Mouse (Mus musculus) forebrain, embryonic 10.5 days (tissue): ENCODE results near the gene Ang. TPM values are rescaled to one million over a fixed set of nuclear protein-coding genes. Genes with fewer than 3 reads are reported as not detected.

ENCODE experiments used
- DNase-seq: peaks from one replicate; pipeline ENCODE4 v3.0.0-alpha.2; 2017; ENCODE audit warnings: low spot score; ENCODE audit errors: extremely low spot score
- H3K27ac ChIP-seq: fragments of 300-500 bp; sonication (generic); 2 replicates; pipeline ENCODE4 v1.5.1; 2016; ENCODE audit warnings: mild to moderate bottlenecking
- H3K27me3 ChIP-seq: fragments of 300-500 bp; sonication (generic); 2 replicates; pipeline ENCODE4 v1.6.1; 2016; ENCODE audit warnings: mild to moderate bottlenecking; ENCODE audit not compliant: poor library complexity, severe bottlenecking
- H3K36me3 ChIP-seq: fragments of 300-500 bp; sonication (generic); replicated peaks from 2 replicates; pipeline ENCODE4 v1.6.1; 2016; ENCODE audit warnings: mild to moderate bottlenecking, moderate library complexity
- H3K4me1 ChIP-seq: fragments of 300-500 bp; sonication (generic); 2 replicates; pipeline ENCODE4 v1.6.1; 2016
- H3K4me3 ChIP-seq: fragments of 300-500 bp; sonication (generic); 2 replicates; pipeline ENCODE4 v1.5.1; 2016; ENCODE audit warnings: mild to moderate bottlenecking, moderate library complexity
- H3K9me3 ChIP-seq: fragments of 300-500 bp; sonication (generic); 2 replicates; pipeline ENCODE4 v1.6.1; 2016; ENCODE audit warnings: mild to moderate bottlenecking, moderate library complexity
- WGBS: fragments of 180-500 bp; shearing (Covaris S2); methylation state at CpG from one replicate; pipeline ENCODE4 v1.1.7; 2016; 5-methylcytosine and 5-hydroxymethylcytosine counted together
- polyA plus RNA-seq: library from polyadenylated mRNA; unstranded; fragments of >200 nt; fragmentation: Nextera tagmentation; extraction: Ambion mirVana; gene quantifications from 2 replicates; pipeline ENCODE4 v1.2.1, GENCODE M21; 2016

Gene Ang
- 1.7 and 1.9 TPM in 2 replicates for polyA plus RNA-seq

GRCm38 (mm10) chr14:51090921-51091900 is at the start of gene Ang, which contains the start of gene Rnase4:
Gene Ang, plus strand, starts transcription at chr14:51091150.
Gene Rnase4, plus strand, starts transcription at chr14:51091077.
- Histone ChIP-seq H3K4me3 (peak within 1 kb of the TSS; percentile 71), H3K9me3 (no peaks in the 10 kb centered on the region), H3K27ac (peak within 1 kb of the TSS; percentile 84), H3K4me1 (peaks cover 4% of the 10 kb centered on the region; the same call in 1 of the 2 replicates), H3K27me3 (peaks cover 10% of the 10 kb centered on the region; the same call in 1 of the 2 replicates), H3K36me3 (no peaks in the 10 kb centered on the region)
- 9% methylated on average over 33 of the region's 33 CpGs for WGBS
- DNase-seq = peak; percentile 64

- Histone ChIP-seq H3K4me1 (no peaks in the 10 kb centered on the region), H3K4me3 (no peak within 1 kb of the TSS), H3K36me3 (no peaks in the 10 kb centered on the region), H3K27ac (no peak within 1 kb of the TSS), H3K9me3 (no peaks in the 10 kb centered on the region), H3K27me3 (no peaks in the 10 kb centered on the region)
- 72% methylated on average over 6 of the region's 6 CpGs for WGBS
- DNase-seq = no peak
These were observed 49.2 kb upstream of the Ang start, which contains the start of gene Rnase9 for GRCm38 (mm10) chr14:51041769-51042168. Gene Rnase9, minus strand, starts transcription at chr14:51041869.

GRCm38 (mm10) chr14:51047846-51048245 is 43.1 kb upstream of the Ang start:
- Histone ChIP-seq H3K27ac (no peak overlapping the region), H3K4me1 (peaks cover 3% of the 10 kb centered on the region; the same call in 1 of the 2 replicates), H3K4me3 (no peak overlapping the region), H3K9me3 (no peaks in the 10 kb centered on the region), H3K36me3 (no peaks in the 10 kb centered on the region), H3K27me3 (peaks cover 49% of the 10 kb centered on the region)
- DNase-seq = no peak
- WGBS = 72% methylated on average over 5 of the region's 5 CpGs

- no peak for DNase-seq
- Histone ChIP-seq H3K4me3 (no peak within 1 kb of the TSS), H3K27me3 (peaks cover 64% of the 10 kb centered on the region), H3K27ac (no peak within 1 kb of the TSS), H3K9me3 (no peaks in the 10 kb centered on the region), H3K4me1 (peaks cover 19% of the 10 kb centered on the region), H3K36me3 (no peaks in the 10 kb centered on the region)
- WGBS = 91% methylated on average over 2 of the region's 2 CpGs
These were observed 40.9 kb upstream of the Ang start, which contains the start of gene Rnase11 for GRCm38 (mm10) chr14:51050063-51050462. Gene Rnase11, minus strand, starts transcription at chr14:51050163.

GRCm38 (mm10) chr14:51051941-51052340 is 39.0 kb upstream of the Ang start:
- Histone ChIP-seq H3K9me3 (no peaks in the 10 kb centered on the region), H3K27ac (no peak overlapping the region), H3K4me1 (peaks cover 19% of the 10 kb centered on the region), H3K36me3 (no peaks in the 10 kb centered on the region), H3K27me3 (peaks cover 83% of the 10 kb centered on the region), H3K4me3 (no peak overlapping the region)
- WGBS = 70% methylated on average over 5 of the region's 5 CpGs
- no peak for DNase-seq

- DNase-seq = no peak
- WGBS = 50% methylated on average over 5 of the region's 5 CpGs
- Histone ChIP-seq H3K9me3 (no peaks in the 10 kb centered on the region), H3K4me3 (no peak overlapping the region), H3K36me3 (no peaks in the 10 kb centered on the region), H3K27ac (no peak overlapping the region), H3K4me1 (peaks cover 19% of the 10 kb centered on the region), H3K27me3 (peaks cover 89% of the 10 kb centered on the region)
These were observed 37.8 kb upstream of the Ang start for GRCm38 (mm10) chr14:51053176-51053575.

GRCm38 (mm10) chr14:51054243-51055237 is 36.4 kb upstream of the Ang start:
- H3K9me3 ChIP-seq = no peaks in the 10 kb centered on the region
- no peak overlapping the region for H3K27ac ChIP-seq
- H3K4me1 ChIP-seq = peaks cover 19% of the 10 kb centered on the region
- DNase-seq = no peak
- peaks cover 93% of the 10 kb centered on the region for H3K27me3 ChIP-seq
- 20% methylated on average over 13 of the region's 13 CpGs for WGBS
- peak overlapping the region; percentile 5; the same call in 1 of the 2 replicates for H3K4me3 ChIP-seq
- H3K36me3 ChIP-seq = no peaks in the 10 kb centered on the region

- 75% methylated on average over 9 of the region's 9 CpGs for WGBS
- H3K27me3 ChIP-seq = peaks cover 83% of the 10 kb centered on the region
- no peak within 1 kb of the TSS for H3K27ac ChIP-seq
- no peak for DNase-seq
- peaks cover 20% of the 10 kb centered on the region for H3K4me1 ChIP-seq
- H3K4me3 ChIP-seq = no peak within 1 kb of the TSS
- no peaks in the 10 kb centered on the region for H3K36me3 ChIP-seq
- H3K9me3 ChIP-seq = no peaks in the 10 kb centered on the region
These were observed 33.5 kb upstream of the Ang start, which contains the start of gene Rnase12 for GRCm38 (mm10) chr14:51057401-51057831. Gene Rnase12, minus strand, starts transcription at chr14:51057661.

- H3K36me3 ChIP-seq = no peaks in the 10 kb centered on the region
- no peak overlapping the region for H3K27ac ChIP-seq
- H3K4me1 ChIP-seq = peaks cover 7% of the 10 kb centered on the region
- 90% methylated on average over 5 of the region's 5 CpGs for WGBS
- DNase-seq = no peak
- no peak overlapping the region for H3K4me3 ChIP-seq
- H3K9me3 ChIP-seq = no peaks in the 10 kb centered on the region
- H3K27me3 ChIP-seq = peaks cover 56% of the 10 kb centered on the region
These were observed 30.2 kb upstream of the Ang start for GRCm38 (mm10) chr14:51060761-51061160.

GRCm38 (mm10) chr14:51068956-51069355 is 22.0 kb upstream of the Ang start:
- WGBS = 96% methylated on average over 5 of the region's 5 CpGs
- no peak overlapping the region for H3K27ac ChIP-seq
- no peak overlapping the region for H3K4me3 ChIP-seq
- H3K9me3 ChIP-seq = no peaks in the 10 kb centered on the region
- DNase-seq = no peak
- H3K36me3 ChIP-seq = no peaks in the 10 kb centered on the region
- peaks cover 12% of the 10 kb centered on the region for H3K4me1 ChIP-seq
- no peaks in the 10 kb centered on the region for H3K27me3 ChIP-seq

- WGBS = 88% methylated on average over 2 of the region's 2 CpGs
- no peak overlapping the region for H3K27ac ChIP-seq
- no peaks in the 10 kb centered on the region for H3K9me3 ChIP-seq
- DNase-seq = no peak
- no peaks in the 10 kb centered on the region for H3K36me3 ChIP-seq
- peaks cover 12% of the 10 kb centered on the region for H3K4me1 ChIP-seq
- no peaks in the 10 kb centered on the region for H3K27me3 ChIP-seq
- no peak overlapping the region for H3K4me3 ChIP-seq
These were observed 21.3 kb upstream of the Ang start for GRCm38 (mm10) chr14:51069617-51070016.

- Histone ChIP-seq H3K27me3 (no peaks in the 10 kb centered on the region), H3K27ac (no peak within 1 kb of the TSS), H3K4me1 (no peaks in the 10 kb centered on the region), H3K4me3 (no peak within 1 kb of the TSS), H3K9me3 (no peaks in the 10 kb centered on the region), H3K36me3 (no peaks in the 10 kb centered on the region)
- 85% methylated on average over 3 of the region's 3 CpGs for WGBS
- no peak for DNase-seq
These were observed 16.6 kb upstream of the Ang start, which contains the start of gene Olfr750 for GRCm38 (mm10) chr14:51074335-51074734. Gene Olfr750, minus strand, starts transcription at chr14:51074435.
